Mouse (Mus musculus): ENCODE results near the gene Phf2.

- TF ChIP-seq EP300 (IDR thresholded peaks at IDR 0.05; ENCODE audit: low read depth) (no peak), CTCF (IDR thresholded peaks at IDR 0.05; ENCODE audit: low read depth) (no peak)
Observed at GRCm38 (mm10) chr13:48857246-48857932, 13.5 kb downstream of the Phf2 start.
